Mouse (Mus musculus): ENCODE data around the gene Slfn9.
"Not testable (repeated sequence)": the region's sequence is repeated elsewhere in the genome, so short reads cannot be mapped to it uniquely, and the experiment has no call there.

DNA sequence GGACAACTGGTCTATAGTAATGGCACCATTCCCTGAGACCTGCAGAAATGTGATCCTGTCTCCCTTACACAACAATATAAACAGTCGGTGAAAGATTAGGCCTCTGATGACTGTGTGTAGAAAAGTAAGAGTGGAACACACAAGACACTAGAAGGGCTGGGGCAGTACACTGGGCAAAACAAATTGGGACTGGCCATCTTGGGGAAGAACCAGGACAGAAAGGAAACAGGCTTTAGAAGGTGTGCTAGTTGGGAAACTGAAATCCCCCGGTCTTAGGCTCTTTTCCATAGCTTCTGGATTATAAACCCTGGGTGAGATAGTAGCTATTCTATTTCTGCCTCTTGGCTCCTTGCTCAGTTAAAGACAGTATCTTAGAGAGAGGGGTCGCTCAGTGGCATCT is 47.1 kb upstream of the Slfn9 start:
- TF ChIP-seq GATA1 (IDR thresholded peaks at IDR 0.05; ENCODE audit: borderline replicate concordance, low read length); FLI1 (IDR thresholded peaks at IDR 0.05; ENCODE audit: low read length): not testable (repeated sequence)
